Mouse (Mus musculus): ENCODE results near the gene Dnajb1.

Dnajb1 gene

GRCm38 (mm10) chr8:83656484-83657246 is 48.7 kb downstream of the Dnajb1 start:
- no peak for DNase-seq

GRCm38 (mm10) chr8:83660545-83660944 is 52.6 kb downstream of the Dnajb1 start:
- DNase-seq: no peak

DNA sequence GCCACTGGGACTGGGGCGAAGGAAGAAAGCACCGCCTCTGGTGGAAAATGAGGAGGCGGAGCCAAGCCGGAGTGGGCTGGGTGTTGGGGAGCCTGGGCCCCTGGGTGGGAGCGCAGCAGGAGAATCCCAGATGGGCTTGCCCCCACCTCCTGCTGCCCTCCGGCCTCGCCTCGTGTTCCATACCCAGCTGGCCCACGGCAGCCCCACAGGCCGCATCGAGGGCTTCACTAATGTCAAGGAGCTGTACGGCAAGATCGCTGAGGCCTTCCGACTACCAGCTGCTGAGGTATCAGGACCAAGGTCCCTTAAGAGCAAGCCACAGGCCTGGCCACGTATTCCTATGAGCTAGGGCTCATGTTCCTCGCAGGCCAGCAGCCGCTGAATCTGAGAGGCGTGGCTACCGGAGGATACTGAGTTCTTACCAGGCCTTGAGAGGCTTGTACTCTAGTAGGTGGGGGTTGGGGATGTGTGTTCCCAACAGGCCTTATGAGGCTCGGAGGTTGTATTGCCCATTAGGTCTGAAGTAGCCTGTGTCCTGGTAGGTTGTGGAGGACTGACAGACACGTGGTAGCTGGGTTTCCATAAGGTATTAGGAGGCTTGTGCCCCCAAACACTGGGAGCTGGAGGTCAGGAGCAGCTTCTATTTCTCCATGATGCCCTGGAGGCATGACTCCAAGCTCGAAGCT is 53.1 kb downstream of the Dnajb1 start:
- DNase-seq: no peak
